Mouse (Mus musculus) hematopoietic stem cell, adult 5-6 weeks (primary cell): ENCODE measurements around the gene B4galnt2. TPM values are rescaled to one million over a fixed set of nuclear protein-coding genes. Genes with fewer than 3 reads are reported as not detected.

Experiments
- ATAC-seq, 2 experiments: fragments of 125-278 bp in 1 of 2; replicated peaks in 1 of 2; 2 replicates each; pipeline ENCODE4 v1.8.0; 2016 to 2017; ENCODE audit warnings: inconsistent platforms in 2 of 2, mild to moderate bottlenecking in 2 of 2, moderate number of reproducible peaks in 2 of 2, low read depth in 1 of 2, moderate TSS enrichment in 1 of 2; ENCODE audit not compliant: low FRiP score in 2 of 2, poor library complexity in 2 of 2, severe bottlenecking in 2 of 2, insufficient read depth in 1 of 2, low TSS enrichment in 1 of 2
- total RNA-seq: library from RNA; stranded (forward); fragments of 172-1452, 232-1000 nt; gene quantifications from 2 replicates; pipeline ENCODE4 v1.2.3, GENCODE M21; 2017

Gene B4galnt2
- total RNA-seq, 1 experiment from 2014 or later: 1.3 TPM

DNA sequence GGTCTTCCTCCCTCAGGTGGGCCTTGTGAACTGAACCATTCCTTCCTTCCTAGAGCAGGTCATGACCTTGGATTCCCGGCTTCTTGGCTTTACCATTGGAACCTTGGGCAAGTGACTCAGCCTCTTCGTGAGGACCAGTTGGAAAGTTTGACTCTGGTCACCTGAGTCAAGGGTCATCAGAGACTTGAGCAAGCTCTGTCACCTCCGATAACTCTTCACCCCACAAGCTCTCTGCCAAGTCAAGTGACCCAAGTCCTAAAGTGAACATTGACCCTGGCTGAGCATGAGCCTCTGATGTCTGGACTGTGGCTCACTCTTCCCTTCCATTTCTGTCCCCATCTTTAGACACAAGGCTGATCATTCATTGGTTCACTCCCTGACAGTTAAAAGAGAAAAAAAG, 93.2 kb downstream of the B4galnt2 start:
- no peak for ATAC-seq

DNA sequence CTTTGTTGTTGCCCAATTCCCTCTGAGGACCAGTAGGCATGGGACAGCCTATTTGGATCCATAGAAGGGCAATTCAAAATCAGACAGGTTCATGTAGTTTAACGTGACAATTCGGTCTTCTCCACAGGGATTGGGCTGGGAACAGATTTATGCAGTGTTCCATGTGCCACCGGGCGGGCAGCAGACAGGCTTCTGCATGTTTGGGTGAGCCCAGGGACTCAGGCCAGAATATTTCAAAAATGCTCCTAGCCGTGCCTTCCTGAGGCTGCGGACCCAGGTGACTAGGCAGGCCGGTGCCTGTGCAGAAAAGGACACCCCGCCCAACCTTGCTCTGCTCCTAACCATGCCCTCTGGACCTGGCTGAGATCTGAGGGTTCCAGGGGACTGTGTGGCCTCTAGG, 95.6 kb downstream of the B4galnt2 start:
- no peak for ATAC-seq

Other genes with a start within 250 kb of the B4galnt2 start
- gene Phb, start 247.9 kb downstream of the B4galnt2 start, total RNA-seq: 76.0 and 90.7 TPM in 2 replicates
- gene Zfp652, start 202.2 kb downstream of the B4galnt2 start, total RNA-seq: 21.9 and 26.4 TPM in 2 replicates
- 1.6 and 1.7 TPM in 2 replicates for gene B130006D01Rik, start 191.3 kb downstream of the B4galnt2 start, total RNA-seq
- 3.9 and 4.8 TPM in 2 replicates for gene Phospho1, start 90.4 kb downstream of the B4galnt2 start, total RNA-seq
- gene Gngt2, start 77.7 kb downstream of the B4galnt2 start, total RNA-seq: 12.0 and 33.3 TPM in 2 replicates
- gene Abi3, start 72.4 kb downstream of the B4galnt2 start, total RNA-seq: 8.7 and 16.0 TPM in 2 replicates
- not detected in 2 replicates for gene Igf2bp1, start 91.0 kb upstream of the B4galnt2 start, total RNA-seq
- gene Gip, start 109.7 kb upstream of the B4galnt2 start, total RNA-seq: not detected in 2 replicates
- gene Snf8, start 120.0 kb upstream of the B4galnt2 start, total RNA-seq: 38.0 and 41.3 TPM in 2 replicates
- 19.2 and 19.9 TPM in 2 replicates for gene Ube2z, start 150.5 kb upstream of the B4galnt2 start, total RNA-seq
- 23.8 and 56.9 TPM in 2 replicates for gene Atp5g1, start 160.8 kb upstream of the B4galnt2 start, total RNA-seq
- not detected in 2 replicates for gene Calcoco2, start 197.1 kb upstream of the B4galnt2 start, total RNA-seq
- gene Ttll6, start 218.9 kb upstream of the B4galnt2 start, total RNA-seq: not detected in 2 replicates